Mouse (Mus musculus) cerebellum, adult 11-12 months (tissue): Measurements from ENCODE around the gene Maml2.

ENCODE experiments used
- DNase-seq: peaks from one replicate; pipeline ENCODE4 v3.0.0; 2022

Maml2 gene

GRCm38 (mm10) chr9:13310236-13310635 lies 12.5 kb downstream of the Maml2 start:
- no peak for DNase-seq

DNA sequence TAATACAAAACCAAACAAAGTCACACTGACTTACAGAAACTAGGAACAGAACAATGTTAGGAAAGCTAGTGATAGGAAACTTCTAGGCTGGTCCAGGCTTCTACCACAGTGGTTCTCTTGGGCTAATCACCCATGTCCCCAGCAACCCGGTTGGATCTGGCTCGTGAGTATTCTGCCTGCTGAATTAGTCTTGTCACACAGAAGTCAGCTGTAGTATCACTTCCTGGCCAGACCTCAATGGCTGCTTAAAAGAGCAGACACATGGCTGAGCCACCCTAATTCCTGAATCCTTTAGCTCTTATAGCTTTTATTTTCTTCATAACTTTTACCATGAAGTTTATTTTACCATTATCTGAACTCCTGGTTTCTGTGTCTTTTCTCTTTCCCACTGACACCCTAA lies 13.3 kb downstream of the Maml2 start:
- DNase-seq = no peak

DNA sequence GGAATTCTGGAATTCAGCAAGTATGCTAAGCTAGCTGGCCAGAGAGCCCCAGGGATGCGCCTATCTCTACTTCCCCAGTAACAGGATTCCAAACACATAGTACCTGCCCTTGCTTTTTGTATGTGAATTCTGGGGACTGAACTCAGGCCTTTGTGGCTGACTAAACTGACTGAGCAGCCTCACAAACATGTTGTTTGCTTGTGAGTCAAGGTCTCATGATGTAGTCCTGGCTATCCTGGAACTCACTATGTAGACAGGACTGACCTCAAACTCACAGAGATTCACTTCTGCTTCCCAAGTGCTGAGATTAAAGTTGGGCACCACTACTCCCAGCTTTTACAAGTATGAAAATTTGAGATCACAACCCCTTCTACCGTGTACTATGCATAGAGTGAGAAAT lies 16.2 kb downstream of the Maml2 start:
- DNase-seq = no peak

- no peak for DNase-seq
These were observed 16.8 kb downstream of the Maml2 start for GRCm38 (mm10) chr9:13314577-13315004.

DNA sequence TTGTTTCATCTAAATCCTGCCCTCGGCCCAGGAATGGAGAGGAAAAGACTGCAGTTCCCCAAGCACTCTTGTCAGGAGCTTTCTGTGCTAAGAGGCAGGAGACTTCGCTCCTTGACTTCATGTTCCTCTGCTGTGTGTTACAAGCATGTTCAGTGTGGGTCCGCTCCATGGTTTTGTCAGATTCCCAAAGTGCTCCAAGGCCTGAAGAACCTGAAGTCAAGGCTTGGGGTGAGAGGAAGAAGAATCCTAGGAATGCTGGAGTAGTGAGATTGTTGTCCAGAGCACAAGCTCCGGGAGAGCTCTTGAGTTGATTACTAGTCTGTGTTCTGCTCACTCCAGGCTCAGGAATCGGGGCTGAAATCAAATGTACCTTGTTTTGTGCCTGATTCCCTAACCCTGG lies 17.6 kb downstream of the Maml2 start:
- no peak for DNase-seq

GRCm38 (mm10) chr9:13319566-13319965 lies 21.8 kb downstream of the Maml2 start:
- no peak for DNase-seq

DNA sequence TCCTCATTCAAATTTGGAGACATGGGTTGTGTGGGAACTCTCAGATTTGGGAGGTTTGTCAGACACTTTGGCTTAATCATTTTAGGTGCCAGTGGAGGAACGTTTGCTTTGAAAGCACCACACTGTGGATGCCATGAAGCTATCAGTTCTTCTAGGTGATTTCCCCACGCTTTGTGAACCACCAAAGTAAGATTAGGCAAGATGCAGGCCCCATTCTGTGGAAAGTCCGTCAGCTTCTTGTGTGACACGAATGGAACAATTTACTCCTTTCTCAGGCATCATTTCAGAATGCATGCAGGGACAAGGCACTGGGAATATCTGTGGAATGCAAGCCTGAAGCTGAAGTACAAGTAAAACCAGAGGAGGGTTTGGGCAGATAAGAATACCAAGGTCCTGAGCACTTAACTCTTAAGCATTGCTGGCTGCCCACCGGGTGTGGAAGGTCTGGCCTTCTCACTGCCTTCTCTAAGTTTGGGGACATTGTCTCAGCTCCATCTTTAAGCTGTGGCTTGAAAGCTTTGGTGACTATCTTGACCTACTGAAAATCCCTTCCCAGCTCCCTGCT lies 23.1 kb downstream of the Maml2 start:
- no peak for DNase-seq

DNA sequence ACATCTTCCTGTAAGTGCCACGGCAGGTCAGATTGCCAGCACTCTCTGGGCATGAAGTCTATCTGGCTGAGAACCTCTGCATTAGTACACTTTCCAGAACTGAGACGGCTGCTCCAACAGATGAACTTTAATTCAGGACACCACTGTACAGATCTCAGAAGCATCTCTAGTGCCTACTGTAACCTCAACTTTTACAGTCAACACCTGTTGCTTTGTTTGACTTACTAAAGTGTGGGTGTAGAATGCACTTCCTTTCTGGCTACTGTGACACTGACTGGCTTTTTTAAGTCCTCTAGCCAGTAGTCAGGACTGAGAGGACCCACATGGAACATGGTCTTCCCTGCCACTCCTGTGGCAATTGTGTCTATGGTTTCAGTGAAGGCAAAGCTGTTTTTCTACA lies 25.3 kb downstream of the Maml2 start:
- DNase-seq = no peak

DNA sequence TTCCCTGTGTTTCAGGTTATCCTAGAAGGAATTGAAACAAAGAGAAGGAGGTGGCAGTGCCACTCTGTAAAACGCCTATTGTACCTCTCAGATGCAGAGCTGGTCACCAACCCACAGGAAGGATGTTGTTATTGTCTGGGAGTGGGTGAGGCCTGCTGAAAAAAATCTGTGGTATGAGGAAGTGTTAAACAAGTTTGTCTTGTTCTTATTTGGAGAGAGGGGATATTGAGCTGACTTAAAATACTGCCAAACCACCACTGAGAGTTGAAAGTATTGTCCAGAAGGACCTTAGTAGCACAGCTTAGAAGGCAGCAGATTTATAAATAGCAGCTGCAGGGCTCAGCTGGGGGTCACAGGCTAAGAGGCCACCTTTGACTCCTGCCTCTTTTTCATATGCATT lies 25.9 kb downstream of the Maml2 start:
- DNase-seq = no peak

DNA sequence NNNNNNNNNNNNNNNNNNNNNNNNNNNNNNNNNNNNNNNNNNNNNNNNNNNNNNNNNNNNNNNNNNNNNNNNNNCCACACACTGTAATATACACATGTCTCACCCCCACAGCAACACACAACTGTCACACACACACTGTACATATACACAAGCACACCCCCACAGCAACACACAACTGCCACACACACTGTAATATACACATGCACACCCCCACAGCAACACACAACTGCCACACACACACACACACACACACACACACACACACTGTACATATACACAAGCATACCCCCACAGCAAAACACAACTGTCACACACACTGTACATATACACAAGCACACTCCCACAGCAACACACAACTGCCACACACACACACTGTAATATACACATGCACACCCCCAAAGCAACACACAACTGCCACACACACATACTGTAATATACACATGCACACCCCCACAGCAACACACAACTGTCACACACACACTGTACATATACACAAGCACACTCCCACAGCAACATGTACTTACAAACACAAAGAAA lies 116.5 kb downstream of the Maml2 start:
- no peak for DNase-seq

DNA sequence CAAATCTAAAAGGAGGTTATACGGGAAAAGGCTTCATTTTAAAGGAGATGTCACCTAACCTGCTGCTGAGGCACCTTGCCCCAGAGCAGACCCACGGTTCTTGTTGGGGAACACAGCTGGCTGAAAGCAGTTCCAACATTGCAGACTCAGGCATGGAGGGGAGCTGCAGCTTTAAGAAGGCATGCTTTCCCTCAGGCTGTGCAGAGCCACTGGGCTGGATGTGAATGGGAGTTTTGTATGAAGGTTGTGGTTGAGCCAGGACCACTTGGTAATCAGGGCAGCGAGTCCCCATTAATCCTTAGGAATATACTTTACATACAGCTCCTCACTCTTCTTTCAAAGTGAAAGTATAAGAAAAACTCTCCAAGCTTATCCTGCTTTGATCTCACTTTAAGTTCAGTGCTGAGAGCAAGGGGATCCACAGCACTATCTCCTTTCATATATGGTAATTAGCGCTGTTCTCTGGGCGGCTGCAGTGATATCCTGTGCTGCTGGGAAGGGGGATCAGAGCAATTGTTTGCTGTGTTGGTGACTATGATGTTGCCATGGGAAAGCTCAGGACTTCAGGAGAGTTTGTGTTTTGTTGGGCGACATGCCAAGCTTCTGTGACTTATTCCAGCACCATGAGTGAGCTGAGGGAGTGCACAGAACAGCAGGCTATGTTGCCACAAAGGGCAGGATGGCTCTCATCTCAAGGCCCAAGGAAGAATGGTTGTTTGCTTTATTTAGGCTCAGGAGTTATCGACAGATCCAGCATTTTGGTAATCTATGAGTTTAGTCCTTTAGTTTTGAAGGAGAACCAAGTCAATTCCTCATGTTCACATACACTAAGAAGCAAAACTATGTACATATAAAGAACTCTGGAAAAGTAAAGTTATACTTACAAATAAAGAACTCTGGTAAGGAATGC lies 127.5 kb downstream of the Maml2 start:
- peak; percentile 28 for DNase-seq

DNA sequence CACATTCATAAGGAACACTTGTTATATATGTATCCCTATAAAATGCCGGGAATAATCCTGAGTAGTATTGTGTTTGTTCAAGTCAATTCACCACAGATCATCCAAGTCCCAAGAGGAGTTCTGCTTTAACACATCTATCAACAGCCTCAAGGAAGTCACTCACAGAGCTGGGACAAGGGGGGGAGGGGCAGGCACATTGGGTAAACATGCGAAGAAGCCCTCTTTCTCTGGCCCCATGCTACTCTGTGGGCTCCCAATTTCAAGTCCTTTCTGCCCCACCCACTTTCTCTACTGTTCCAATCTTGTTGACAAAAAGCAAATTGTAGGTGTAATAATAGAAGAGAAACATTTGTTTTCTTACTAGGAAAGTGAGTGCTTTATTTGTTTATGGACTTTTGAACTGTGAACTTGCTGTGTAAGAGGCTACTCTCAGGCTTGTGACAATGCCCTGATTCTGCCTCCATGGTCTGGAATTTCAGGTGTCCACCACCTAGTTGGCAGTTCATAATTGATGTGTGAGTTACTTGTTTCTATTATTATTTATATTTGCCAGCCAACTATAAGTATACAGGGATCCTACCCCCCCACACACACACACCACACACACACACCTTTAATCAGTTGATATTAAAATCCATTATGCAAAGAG lies 131.8 kb downstream of the Maml2 start:
- no peak for DNase-seq

GRCm38 (mm10) chr9:13430302-13430701 lies 132.5 kb downstream of the Maml2 start:
- no peak for DNase-seq

DNA sequence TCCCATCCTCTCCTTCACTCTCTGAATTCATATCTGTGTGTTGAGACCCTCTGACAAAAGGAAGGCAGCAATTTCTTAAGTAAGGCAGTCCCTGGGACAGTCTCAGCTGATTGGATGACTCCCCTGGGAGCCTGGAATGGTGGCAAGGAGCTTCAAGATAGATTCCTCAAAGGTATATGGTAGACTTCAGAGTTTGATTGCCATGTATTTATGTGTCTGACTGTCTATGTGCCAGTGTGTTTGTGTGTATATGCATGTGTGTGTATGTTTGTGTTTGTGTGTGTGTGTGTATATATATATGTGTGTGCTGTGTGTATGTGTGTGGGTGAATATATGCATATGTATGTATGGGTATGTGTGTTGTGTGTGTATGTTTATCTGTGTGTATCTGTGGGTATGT lies 133.0 kb downstream of the Maml2 start:
- DNase-seq = no peak

DNA sequence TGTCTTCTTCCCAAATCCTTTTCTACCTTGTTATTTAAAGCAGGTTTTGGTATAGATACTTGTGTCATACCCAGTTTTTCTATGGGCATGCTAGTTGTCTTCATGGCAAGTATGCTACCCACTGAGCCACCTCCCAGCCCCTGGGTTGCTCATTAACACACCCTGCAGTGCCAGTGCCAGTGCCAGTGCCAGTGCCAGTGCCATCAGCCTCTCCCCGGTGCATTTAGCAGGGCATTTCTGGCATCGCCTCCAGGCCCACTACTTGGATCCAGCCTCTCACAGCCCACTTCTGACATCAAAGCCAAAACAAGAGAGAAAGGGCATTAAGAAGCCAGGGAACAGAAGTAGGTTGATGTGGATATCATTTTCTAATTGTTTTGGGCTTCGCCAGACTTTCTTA lies 133.9 kb downstream of the Maml2 start:
- DNase-seq = no peak

GRCm38 (mm10) chr9:13433501-13434090 lies 135.8 kb downstream of the Maml2 start:
- DNase-seq = no peak

DNA sequence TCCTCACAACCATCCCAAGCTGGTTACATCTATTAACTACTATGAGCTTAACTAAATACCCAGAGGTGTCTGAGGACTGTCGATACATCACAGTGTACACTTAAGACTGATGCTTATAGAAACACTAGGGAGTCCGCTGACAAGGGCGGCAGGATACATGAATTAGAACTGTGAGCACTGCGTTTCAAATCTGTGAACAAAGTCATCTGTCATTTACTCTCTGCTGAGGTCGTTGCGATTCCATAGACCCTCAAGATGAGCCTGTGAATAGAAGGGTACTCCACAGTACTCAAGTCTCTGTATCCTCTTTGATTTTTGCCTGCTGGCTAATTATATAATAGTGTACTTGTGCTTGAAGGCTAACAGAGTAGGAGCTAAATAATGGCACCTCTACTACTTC lies 143.2 kb downstream of the Maml2 start:
- no peak for DNase-seq

DNA sequence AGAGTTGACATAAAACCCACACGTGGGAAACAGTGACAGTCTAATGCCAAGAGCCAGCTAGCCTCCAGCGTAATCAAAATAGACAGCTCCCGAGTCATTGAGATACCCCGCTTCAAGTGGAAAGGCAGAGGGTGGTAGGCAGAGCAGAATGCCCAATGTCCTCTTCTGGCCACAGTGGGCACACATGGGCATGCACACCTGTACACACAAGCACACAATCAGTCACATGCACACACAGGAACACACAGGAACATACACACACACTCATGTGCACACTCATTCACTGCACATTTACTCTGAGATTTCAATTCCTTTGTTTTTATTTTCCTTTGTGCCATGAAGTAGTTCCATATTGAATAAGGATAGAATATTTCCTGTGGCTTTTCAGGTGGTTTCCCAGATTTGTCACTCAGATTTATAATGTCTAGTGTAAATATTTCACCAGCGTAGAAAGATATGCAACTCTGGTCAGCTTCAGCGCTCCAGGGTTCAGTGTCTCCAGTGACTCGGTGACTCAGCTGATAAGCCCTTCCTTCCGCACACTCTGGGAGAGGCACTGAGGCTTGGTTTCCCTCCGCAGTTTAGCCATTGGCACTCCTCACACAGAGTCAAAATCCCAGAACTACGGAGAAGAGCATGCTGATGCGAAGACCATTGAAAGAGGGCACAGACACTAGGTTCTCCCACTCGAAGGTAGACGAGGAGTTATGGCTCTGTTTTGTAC lies 144.4 kb downstream of the Maml2 start:
- no peak for DNase-seq

GRCm38 (mm10) chr9:13443484-13444211 lies 145.9 kb downstream of the Maml2 start:
- DNase-seq = no peak

DNA sequence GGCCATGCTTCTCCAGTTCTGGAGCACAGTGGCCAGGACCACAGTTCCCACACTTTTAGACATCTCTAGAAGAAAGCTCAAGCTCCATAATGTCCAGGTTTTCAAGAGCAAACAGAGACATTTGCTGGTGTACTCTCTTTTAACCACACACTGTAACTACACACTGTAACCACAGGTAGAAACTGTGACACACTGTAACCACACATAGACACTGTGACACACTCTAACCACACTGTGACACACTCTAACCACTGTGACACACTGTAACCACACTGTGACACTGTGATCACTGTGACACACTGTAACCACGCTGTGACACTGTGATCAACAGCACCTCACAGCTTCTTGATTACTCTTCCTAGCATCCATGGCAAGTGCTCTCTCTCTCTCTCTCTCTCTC lies 148.5 kb downstream of the Maml2 start:
- no peak for DNase-seq

GRCm38 (mm10) chr9:13446703-13447285 lies 149.0 kb downstream of the Maml2 start, which contains the start of gene Gm17571:
Gene Gm17571, minus strand, starts transcription at chr9:13446753.
- DNase-seq = no peak

DNA sequence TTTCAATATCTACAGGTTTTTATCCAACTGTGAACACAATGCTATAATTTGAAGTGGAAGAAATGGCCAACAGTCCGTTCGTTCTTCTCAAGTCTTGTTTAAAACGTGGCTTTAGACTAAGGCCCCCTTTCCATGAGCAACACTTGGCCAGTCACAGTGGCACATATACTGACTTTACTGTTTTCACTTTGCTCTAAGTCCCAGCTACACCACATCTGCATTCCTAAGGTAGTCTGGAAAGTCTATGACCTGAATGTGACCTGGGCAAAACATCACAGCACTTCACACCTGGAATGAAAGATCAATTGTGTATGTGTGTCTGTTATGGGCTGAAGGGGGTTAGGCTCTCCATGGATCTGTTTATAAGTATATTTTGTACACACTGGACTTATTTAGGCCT lies 151.0 kb downstream of the Maml2 start:
- DNase-seq = no peak
